Mouse (Mus musculus): ENCODE measurements around the gene Hist1h4h.

GRCm38 (mm10) chr13:23551931-23552914, 21.4 kb downstream of the Hist1h4h start:
- TF ChIP-seq SRF (IDR thresholded peaks at IDR 0.05; ENCODE audit: control insufficient read depth, insufficient read length, low read depth), result no peak
- TF ChIP-seq POLR2A (IDR thresholded peaks at IDR 0.05; ENCODE audit: insufficient read length, low read depth), result no peak
- TF ChIP-seq E2F4 (IDR thresholded peaks at IDR 0.05; ENCODE audit: insufficient read depth), result no peak
- TF ChIP-seq TCF3 (IDR thresholded peaks at IDR 0.05; ENCODE audit: insufficient read length, low read depth), result no peak
- TF ChIP-seq USF1 (IDR thresholded peaks at IDR 0.05; ENCODE audit: low read depth), result no peak
- no peak for TF ChIP-seq MYOD1 (IDR thresholded peaks at IDR 0.05; ENCODE audit: control insufficient read depth in 1 of 3, insufficient read length in 2 of 3, low read depth in 2 of 3)
- no peak for TF ChIP-seq TCF12 (IDR thresholded peaks at IDR 0.05; ENCODE audit: insufficient read depth, poor library complexity, severe bottlenecking)
- no peak for TF ChIP-seq MYOG (IDR thresholded peaks at IDR 0.05; ENCODE audit: control insufficient read depth in 1 of 3, insufficient read depth in 1 of 3, insufficient read length in 2 of 3, low read depth in 2 of 3)
- TF ChIP-seq MAX (IDR thresholded peaks at IDR 0.05; ENCODE audit: low read depth), result no peak
- TF ChIP-seq POLR2AphosphoS2 (IDR thresholded peaks at IDR 0.05; ENCODE audit: insufficient read length, low read depth), result no peak
- no peak for TF ChIP-seq CEBPB (IDR thresholded peaks at IDR 0.05; ENCODE audit: insufficient read depth, poor library complexity, severe bottlenecking)
- TF ChIP-seq REST (IDR thresholded peaks at IDR 0.05; ENCODE audit: insufficient read depth, insufficient read length), result no peak
